Mouse (Mus musculus): ENCODE data around the gene Fgf7.

Gene Fgf7

GRCm38 (mm10) chr2:126034379-126035005, at the start of gene Fgf7:
TSS of gene Fgf7 (plus strand) at chr2:126034658.
- DNase-seq = no peak

DNA sequence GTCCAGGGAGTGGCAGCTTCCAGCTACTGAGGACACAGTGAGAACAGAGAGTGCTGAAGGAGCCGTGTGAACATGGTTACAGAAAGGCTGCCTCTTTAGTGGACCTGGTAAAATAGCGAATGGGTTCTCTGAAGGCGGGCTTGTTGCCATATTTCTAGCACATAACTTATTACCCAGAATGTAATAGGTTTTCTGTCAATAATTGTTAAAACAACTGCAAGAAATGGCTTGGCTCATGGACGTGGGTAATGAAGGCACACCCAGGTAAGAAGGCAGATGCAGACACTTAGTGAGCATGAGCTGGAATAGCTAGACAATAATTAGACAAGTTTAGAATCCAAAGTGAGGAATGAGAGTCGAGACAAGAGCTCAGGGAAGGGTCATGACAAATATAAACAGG, 32.2 kb upstream of the Fgf7 start:
- no peak for DNase-seq

DNA sequence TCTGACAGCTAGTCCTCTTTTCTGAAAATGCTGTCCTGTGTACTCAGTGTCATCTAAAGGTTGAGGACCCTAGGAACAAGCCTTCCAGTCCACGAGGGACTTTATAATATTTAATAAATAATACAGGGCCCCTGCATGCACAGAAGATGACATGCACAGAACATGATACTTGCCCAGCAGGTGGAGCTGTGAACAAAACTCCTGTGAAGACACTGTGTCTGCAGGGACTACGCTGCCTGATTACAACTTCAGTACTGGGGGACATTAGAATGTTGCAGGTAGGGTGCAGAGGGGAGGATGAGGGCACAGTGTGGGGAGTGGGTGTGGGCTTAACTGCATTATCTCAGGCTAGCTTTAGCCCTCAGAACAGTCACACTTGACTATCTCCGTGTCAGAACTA, 28.4 kb upstream of the Fgf7 start:
- peak; percentile 12 for DNase-seq

- no peak for DNase-seq
Measured at GRCm38 (mm10) chr2:126006742-126007141, 27.7 kb upstream of the Fgf7 start.

GRCm38 (mm10) chr2:126014989-126015710, 19.3 kb upstream of the Fgf7 start:
- DNase-seq = no peak

DNA sequence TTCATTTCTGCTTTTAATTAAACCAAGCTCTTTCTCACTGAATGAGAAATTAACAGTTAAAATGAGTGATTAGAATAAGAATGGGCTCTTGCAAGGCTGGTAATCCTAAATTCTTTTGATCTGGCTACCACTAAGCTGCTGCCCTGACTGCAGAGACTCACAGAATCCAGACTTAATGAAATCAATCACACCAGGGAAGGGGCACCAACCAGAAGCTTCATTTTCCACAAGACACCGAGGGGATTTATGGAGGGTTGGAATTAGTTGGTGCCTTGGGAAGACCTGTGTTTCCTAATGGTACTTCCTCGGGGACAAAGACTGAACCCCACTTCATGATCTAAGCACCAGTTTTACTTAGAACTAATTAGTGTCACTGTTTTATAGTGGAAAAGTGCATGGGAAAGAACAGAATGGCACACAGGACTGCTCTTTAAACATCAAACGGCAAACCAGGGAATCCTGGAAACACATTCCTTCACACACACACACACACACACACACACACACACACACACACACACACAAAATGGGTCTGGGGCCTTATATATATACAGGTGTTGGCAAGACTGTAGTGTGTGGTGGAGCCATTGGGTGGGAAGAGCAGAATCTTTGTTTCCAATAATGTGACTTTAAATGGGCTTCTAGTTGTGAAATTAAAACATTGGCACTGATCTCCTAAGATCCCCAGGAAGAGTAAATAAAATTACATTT, 18.5 kb upstream of the Fgf7 start:
- DNase-seq = no peak

DNA sequence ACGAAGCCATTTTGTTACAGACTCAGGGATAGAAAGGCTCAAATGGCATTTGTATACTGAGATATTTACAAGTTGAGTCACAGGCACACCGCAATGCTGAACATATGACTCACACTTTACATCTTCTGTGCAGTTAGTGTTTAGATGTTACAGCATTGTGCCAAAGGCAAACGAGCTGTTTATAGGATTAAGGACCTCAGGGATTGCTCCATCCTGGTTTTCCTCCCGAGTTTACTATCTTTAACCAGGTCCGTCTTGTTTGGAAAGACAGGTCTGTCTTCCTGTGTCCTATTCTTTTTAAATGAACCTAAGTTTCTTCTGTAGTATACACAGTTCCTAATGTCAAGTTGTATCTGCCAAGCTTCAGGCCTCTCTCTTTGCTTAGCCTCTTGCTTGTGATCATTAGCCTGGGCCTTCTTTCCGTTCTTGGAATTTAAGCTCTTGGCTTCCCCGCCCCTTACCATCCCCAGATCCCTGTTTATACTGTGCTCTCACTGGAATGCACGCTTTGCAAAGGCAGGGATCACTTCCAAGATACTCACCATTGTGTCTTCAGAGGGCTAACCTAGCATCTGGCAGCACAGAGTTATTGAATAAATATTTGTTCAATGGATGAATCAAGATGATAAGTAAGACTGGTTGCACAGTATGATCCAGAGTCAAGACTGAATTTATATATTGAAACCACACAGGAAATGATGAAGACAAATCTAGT, 3.1 kb upstream of the Fgf7 start:
- no peak for DNase-seq

- DNase-seq = no peak
Measured at GRCm38 (mm10) chr2:126033114-126033972, 1.1 kb upstream of the Fgf7 start.

GRCm38 (mm10) chr2:126035013-126035770, 734 bp downstream of the Fgf7 start:
- no peak for DNase-seq

DNA sequence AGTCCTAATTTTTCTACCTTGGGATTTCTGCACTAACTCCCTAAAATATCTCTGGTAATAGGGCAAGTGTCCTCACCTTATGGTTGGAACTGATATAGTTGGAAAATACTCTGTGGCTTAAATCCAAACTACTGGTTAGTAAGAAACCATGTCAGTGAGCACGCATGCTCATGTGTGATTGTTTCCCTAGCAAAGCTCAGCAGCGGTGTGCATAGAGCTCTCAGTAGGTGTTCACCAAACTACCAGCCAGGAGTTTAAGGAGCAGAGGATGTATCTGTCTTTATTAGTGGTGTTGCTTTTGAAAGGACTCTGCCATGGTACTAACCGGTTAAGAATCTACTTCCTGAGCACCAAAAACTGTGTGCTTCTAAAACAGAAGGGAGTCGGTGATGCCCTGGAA, 1.7 kb downstream of the Fgf7 start:
- DNase-seq = no peak

- no peak for DNase-seq
Measured at GRCm38 (mm10) chr2:126038221-126039000, 4.0 kb downstream of the Fgf7 start.

DNA sequence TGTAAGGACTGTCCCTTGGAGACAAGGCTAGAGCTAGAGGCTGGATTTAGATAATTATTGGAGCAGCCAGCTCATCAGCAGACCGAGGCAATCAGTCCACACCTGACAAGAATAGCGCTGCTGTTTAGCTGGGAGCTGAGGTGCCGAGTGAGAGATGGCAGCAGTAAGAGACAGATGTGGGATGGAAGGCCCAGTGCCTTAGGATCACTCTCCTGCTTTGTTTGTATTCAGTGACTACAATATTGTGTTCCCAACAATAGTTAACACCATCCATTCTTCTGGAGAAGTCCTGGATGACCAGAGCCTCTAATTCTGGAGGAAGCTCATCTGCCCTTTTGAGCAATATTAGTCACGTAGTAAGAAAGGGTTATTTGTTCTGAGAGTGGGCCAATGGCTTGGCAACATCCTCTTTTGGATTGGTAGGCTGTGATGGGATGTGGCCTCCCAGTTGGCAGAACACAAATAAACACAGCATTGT, 5.0 kb downstream of the Fgf7 start:
- no peak for DNase-seq

DNA sequence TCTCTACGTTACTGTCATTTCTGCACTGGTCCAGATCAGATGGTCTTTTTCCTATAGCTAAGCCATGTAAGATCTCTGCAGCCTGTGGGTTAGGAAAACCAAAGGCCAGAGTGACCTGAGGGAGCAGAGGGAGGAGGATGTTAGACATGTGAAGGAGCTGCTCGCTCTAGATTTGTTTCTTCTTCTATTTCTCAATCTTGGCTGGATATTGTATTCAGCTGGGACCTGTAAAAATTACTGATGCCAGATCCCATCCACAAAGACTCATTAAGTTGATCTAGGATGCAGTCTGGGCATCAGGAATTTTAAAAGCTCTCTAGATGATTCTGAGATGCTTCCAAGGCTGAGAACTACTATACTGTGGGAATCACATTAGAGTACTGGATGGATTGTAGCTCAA, 6.2 kb downstream of the Fgf7 start:
- no peak for DNase-seq

GRCm38 (mm10) chr2:126041237-126041636, 6.8 kb downstream of the Fgf7 start:
- DNase-seq = no peak

GRCm38 (mm10) chr2:126042674-126043073, 8.2 kb downstream of the Fgf7 start:
- no peak for DNase-seq

GRCm38 (mm10) chr2:126045621-126046020, 11.2 kb downstream of the Fgf7 start:
- DNase-seq = no peak

DNA sequence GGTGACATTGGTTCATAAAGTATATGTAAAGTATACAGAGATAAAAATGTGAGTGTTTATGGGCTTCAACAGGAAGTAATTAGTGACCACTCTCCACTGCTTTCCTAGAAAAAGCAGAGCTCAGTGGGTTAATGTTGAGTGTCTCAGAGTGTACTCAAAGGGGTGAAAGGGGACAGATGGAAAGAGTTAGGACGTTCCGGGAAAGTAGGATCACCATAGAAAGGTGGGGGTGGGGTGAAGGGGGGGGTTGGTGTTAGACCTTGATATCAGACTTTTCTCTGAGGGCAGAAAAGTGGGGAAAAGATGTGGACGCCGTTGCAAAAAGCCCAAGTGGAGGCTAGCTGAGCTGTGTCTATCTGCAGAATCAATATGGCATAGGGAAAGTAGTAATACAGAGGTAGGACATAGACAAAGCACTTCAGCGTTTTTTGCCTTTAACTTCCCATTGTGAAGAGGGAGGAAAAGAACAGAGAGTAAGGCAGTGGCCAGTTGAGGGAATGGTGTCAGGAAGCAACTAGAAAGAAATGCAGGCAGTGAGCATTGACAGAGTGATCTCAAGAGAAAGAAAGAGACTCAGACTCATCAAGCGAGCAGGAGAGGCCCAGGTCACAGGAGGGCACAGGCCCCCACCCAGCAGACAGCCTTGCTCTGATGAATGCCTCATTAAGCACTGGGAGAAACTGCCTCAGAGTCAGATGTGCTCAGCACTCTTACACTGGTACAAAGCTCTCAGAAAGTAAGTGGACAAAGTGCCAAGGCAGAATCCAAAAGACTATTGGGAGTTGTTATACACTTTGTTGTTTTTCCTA, 18.5 kb downstream of the Fgf7 start:
- DNase-seq = no peak

DNA sequence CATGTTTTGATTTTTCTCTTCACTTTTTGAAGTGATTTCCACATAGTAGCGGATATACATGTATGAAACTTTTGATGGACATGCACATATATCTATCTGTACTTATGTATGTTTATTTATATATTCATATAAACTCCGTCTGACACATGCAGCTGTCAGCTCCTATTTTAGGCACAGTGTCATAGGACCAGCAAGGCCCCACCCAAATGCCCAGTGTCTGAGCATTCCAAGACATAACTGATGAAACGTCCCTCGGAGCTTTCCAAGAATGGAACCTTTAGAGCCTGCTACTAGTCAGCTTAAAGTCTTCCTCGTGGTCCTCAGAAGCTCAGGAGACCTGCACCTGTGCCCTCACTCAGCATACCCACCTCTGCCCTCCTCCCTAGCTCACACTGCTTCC, 19.2 kb downstream of the Fgf7 start:
- no peak for DNase-seq

DNA sequence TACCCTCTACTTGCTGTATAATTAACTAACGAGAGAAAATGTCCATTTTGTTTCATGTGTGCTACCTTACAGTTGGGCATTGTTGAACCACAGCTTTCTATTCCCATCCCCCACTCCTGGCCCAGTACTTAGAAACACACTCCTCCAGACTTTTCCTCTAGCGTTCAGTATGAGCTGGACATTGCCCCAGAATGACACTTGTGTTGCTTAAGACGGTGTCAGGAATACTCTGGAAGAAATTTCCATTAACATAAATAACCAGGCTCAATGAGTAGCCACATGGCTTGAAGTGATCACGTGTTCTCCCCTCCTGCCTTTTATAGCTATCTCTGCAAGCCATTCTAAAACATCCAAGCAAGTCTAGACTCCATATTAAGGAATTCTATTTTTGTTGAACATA, 26.1 kb downstream of the Fgf7 start:
- no peak for DNase-seq
